Comparison of ENCODE assay signal across 35 mouse cellular contexts in the genomic region with DNA sequence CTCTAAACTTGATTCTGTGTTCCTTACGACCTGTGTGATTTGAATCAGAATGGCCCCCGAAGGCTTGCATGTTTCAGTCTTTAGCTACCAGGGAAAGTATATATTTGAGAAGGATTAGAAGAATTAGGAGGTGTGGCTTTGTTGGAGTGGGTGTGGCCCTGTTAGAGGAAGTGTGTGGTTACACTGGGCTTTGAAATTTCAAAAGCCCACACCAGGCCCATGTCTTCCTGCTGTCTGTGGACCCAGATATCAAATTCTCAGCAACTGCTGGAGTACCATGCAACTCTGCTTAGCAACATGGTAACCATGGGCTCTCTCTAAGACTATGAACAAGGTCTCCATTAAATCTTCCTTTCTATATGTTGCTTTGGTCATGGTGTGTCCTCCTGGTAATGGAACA. TPM values are rescaled to one million over a fixed set of nuclear protein-coding genes. Genes with fewer than 3 reads are reported as not detected.
A peak's percentile ranks its signal among the peaks of the same experiment; 100 is the strongest.
DNase-seq lines count a peak whose midpoint lies in the region; ATAC-seq and TF ChIP-seq lines count a peak whose summit lies in the region.
"Had no signal": no experiment of that assay in that cellular context is flagged by ENCODE, and none has a peak within 500 bp of the region (broad histone marks: within the 10 kb centered on the region; RNA-seq: fewer than 3 reads in every experiment).

No protein-coding gene starts in this region.

- DNase-seq in 416B (ENCODE audit: low read depth) = peak; percentile 78
- peak; percentile 15 for DNase-seq in CH12.LX (ENCODE audit: extremely low read depth)
- DNase-seq in adrenal gland, adult (ENCODE audit: inconsistent age in 2 of 2, low spot score in 1 of 2) = no peak
- no peak for DNase-seq in cerebellum, adult 18-20 months
- DNase-seq: adrenal gland, postnatal 10 days; cerebellum, adult 9-10 months; forebrain, postnatal 0 days; gastrocnemius, postnatal 10 days; kidney, adult 2 months; layer of hippocampus, adult 9-11 months; liver; lung, adult 2 months; lung, postnatal 14 days; midbrain, embryonic 14.5 days; right cerebral cortex, postnatal 25 days; thymus, adult 2 months; thymus, postnatal 36 days had no signal

- H3K27me3 ChIP-seq in CH12.LX (replicated peaks) = no peaks in the 10 kb centered on the region
- H3K27me3 ChIP-seq in kidney, embryonic 15.5 days = no peaks in the 10 kb centered on the region
- no peaks in the 10 kb centered on the region for H3K27me3 ChIP-seq in forebrain, embryonic 12.5 days
- H3K27me3 ChIP-seq: embryonic facial prominence, embryonic 13.5 days; heart, embryonic 15.5 days; hindbrain, embryonic 12.5 days; intestine, embryonic 15.5 days had no signal

- no peak for TF ChIP-seq CTCF in CH12.LX (conservative IDR thresholded peaks at IDR 0.05 in 1 of 2, IDR thresholded peaks at IDR 0.05 in 1 of 2; ENCODE audit: low read depth in 2 of 2, low read length in 2 of 2)

- peak; percentile 43 for ATAC-seq in activated CD4-positive, CD25-positive, alpha-beta regulatory T cell, adult 4 months
- ATAC-seq in megakaryocyte progenitor cell, adult 5-6 weeks (replicated peaks; ENCODE audit: poor library complexity) = peak; percentile 90
- ATAC-seq in kidney, embryonic 15.5 days (replicated peaks; ENCODE audit: low FRiP score) = no peak
- no peak for ATAC-seq in forebrain, embryonic 12.5 days (ENCODE audit: low FRiP score)
- ATAC-seq: forebrain, postnatal 0 days; hindbrain, postnatal 0 days; intestine, embryonic 15.5 days had no signal

- no peak for TF ChIP-seq POLR2A in CH12.LX (IDR thresholded peaks at IDR 0.05; ENCODE audit: low read depth, low read length)

- H3K36me3 ChIP-seq in CH12.LX (replicated peaks in 1 of 2; ENCODE audit: control insufficient read depth in 1 of 2, insufficient read depth in 1 of 2, low read length in 1 of 2) = no peaks in the 10 kb centered on the region
- no peaks in the 10 kb centered on the region for H3K36me3 ChIP-seq in kidney, embryonic 15.5 days
- no peaks in the 10 kb centered on the region for H3K36me3 ChIP-seq in forebrain, embryonic 12.5 days (replicated peaks)
- H3K36me3 ChIP-seq: embryonic facial prominence, embryonic 13.5 days; forebrain, embryonic 10.5 days; heart, embryonic 15.5 days; hindbrain, embryonic 12.5 days; intestine, embryonic 15.5 days had no signal

- no peaks in the 10 kb centered on the region for H3K79me2 ChIP-seq in CH12.LX (replicated peaks; ENCODE audit: control insufficient read depth, extremely low read depth, insufficient read depth, poor library complexity, severe bottlenecking)

- no peak overlapping the region for H3K4me3 ChIP-seq in CH12.LX (replicated peaks in 1 of 3; ENCODE audit: low read depth in 2 of 3, low read length in 2 of 3, poor library complexity in 1 of 3)
- H3K4me3 ChIP-seq in kidney, embryonic 15.5 days (replicated peaks) = no peak overlapping the region
- no peak overlapping the region for H3K4me3 ChIP-seq in forebrain, embryonic 12.5 days (replicated peaks)
- H3K4me3 ChIP-seq: embryonic facial prominence, embryonic 13.5 days; forebrain, embryonic 10.5 days; heart, embryonic 10.5 days; heart, embryonic 15.5 days; hindbrain, embryonic 12.5 days; intestine, embryonic 15.5 days had no signal

- H3K9ac ChIP-seq in CH12.LX (ENCODE audit: insufficient read depth, low read depth) = no peak overlapping the region
- H3K9ac ChIP-seq in kidney, embryonic 15.5 days = no peak overlapping the region
- no peak overlapping the region for H3K9ac ChIP-seq in forebrain, embryonic 12.5 days
- H3K9ac ChIP-seq: embryonic facial prominence, embryonic 13.5 days; forebrain, postnatal 0 days; heart, embryonic 15.5 days; hindbrain, embryonic 12.5 days; intestine, embryonic 15.5 days; liver, embryonic 14.5 days had no signal

- in situ Hi-C loops in CH12.LX (cut with MboI; ENCODE audit: low pct_ligation_motif_present, low pct_unique_long_range_greater_than_20kb, low sequenced_read_pairs) = loop anchor here (25.0 kb wide), 1 partner anchor 659 kb away; no protein-coding TSS in a partner anchor

- H3K4me2 ChIP-seq in CH12.LX (ENCODE audit: insufficient read depth, low read depth, poor library complexity, severe bottlenecking) = no peak overlapping the region
- H3K4me2 ChIP-seq in kidney, embryonic 15.5 days = no peak overlapping the region
- H3K4me2 ChIP-seq in forebrain, embryonic 12.5 days = no peak overlapping the region
- H3K4me2 ChIP-seq: embryonic facial prominence, embryonic 13.5 days; heart, embryonic 15.5 days; hindbrain, embryonic 12.5 days; intestine, embryonic 15.5 days had no signal

- H3K4me1 ChIP-seq in CH12.LX (ENCODE audit: control insufficient read depth in 1 of 2, insufficient read depth in 2 of 2) = peaks cover 0 to 1% of the 10 kb centered on the region in 2 experiments; a peak in 1 of 4 replicates
- H3K4me1 ChIP-seq in kidney, embryonic 15.5 days = no peaks in the 10 kb centered on the region
- no peaks in the 10 kb centered on the region for H3K4me1 ChIP-seq in forebrain, embryonic 12.5 days
- H3K4me1 ChIP-seq: embryonic facial prominence, embryonic 13.5 days; forebrain, embryonic 10.5 days; heart, embryonic 10.5 days; hindbrain, embryonic 12.5 days; intestine, embryonic 15.5 days had no signal

- WGBS in kidney, embryonic 15.5 days = 83% methylated on average over 2 of the region's 2 CpGs
- 89% methylated on average over 2 of the region's 2 CpGs for WGBS in forebrain, embryonic 12.5 days

- H3K9me3 ChIP-seq in CH12.LX (replicated peaks; ENCODE audit: low read length) = no peaks in the 10 kb centered on the region
- no peaks in the 10 kb centered on the region for H3K9me3 ChIP-seq in kidney, embryonic 15.5 days (replicated peaks)
- no peaks in the 10 kb centered on the region for H3K9me3 ChIP-seq in forebrain, embryonic 12.5 days
- H3K9me3 ChIP-seq: embryonic facial prominence, embryonic 13.5 days; forebrain, embryonic 10.5 days; heart, embryonic 10.5 days; heart, embryonic 15.5 days; hindbrain, embryonic 12.5 days; intestine, embryonic 15.5 days had no signal

- no peak overlapping the region for H3K27ac ChIP-seq in CH12.LX (ENCODE audit: insufficient read depth, low read depth)
- H3K27ac ChIP-seq in kidney, embryonic 15.5 days = no peak overlapping the region
- H3K27ac ChIP-seq in forebrain, embryonic 12.5 days = no peak overlapping the region
- H3K27ac ChIP-seq: embryonic facial prominence, embryonic 13.5 days; forebrain, embryonic 10.5 days; heart, embryonic 10.5 days; heart, embryonic 15.5 days; hindbrain, embryonic 12.5 days; hindbrain, postnatal 0 days; intestine, embryonic 15.5 days; kidney, postnatal 0 days; liver, embryonic 14.5 days; stomach, postnatal 0 days had no signal

- no peak for TF ChIP-seq RAD21 in CH12.LX (IDR thresholded peaks at IDR 0.05; ENCODE audit: low read depth, low read length)

- TF ChIP-seq EP300 in CH12.LX (IDR thresholded peaks at IDR 0.05; ENCODE audit: low read length) = no peak

- dilution Hi-C loops in CH12.LX (cut with MboI; ENCODE audit: extremely low pct_ligation_motif_present, extremely low pct_unique_long_range_greater_than_20kb, low sequenced_read_pairs) = no loop called here

TF ChIP-seq in CH12.LX, 34 proteins besides CTCF, POLR2A, EP300 and RAD21:
- TF ChIP-seq ZNF384 (IDR thresholded peaks at IDR 0.05; ENCODE audit: low read depth, low read length) (no peak), CHD2 (IDR thresholded peaks at IDR 0.05; ENCODE audit: low read length) (no peak), BHLHE40 (IDR thresholded peaks at IDR 0.05; ENCODE audit: low read depth, low read length) (no peak), ELF1 (IDR thresholded peaks at IDR 0.05; ENCODE audit: low read depth, low read length) (no peak)

RNA-seq across cellular contexts. Expression of gene Lsmem1, which starts 27.7 kb away (rescaled TPM):
- total RNA-seq in CH12.LX (2012; rRNA removed) (not detected in 2 replicates), CH12.LX (2014; rRNA removed) (not detected in 2 replicates)
- not detected in 2 replicates for polyA plus RNA-seq in CH12.LX (2012; ENCODE audit: insufficient read length, low read depth)
- polyA plus RNA-seq in activated CD4-positive, CD25-positive, alpha-beta regulatory T cell, adult 4 months (2017; shearing (Covaris generic)) = under 1 TPM in 1 of 2 experiments, not detected in 1; 0.63 TPM
- total RNA-seq in megakaryocyte progenitor cell, adult 5-6 weeks (2015) = not detected in 2 replicates
- 0.24 and 0.54 TPM in 2 replicates for total RNA-seq in megakaryocyte progenitor cell, adult 5-6 weeks (2017)
- polyA plus RNA-seq in kidney, embryonic 15.5 days (2015; fragmentation: Nextera tagmentation; extraction: Ambion mirVana) = 0.17 and 0.24 TPM in 2 replicates
- polyA plus RNA-seq in forebrain, embryonic 12.5 days (2016; fragmentation: Nextera tagmentation; extraction: Ambion mirVana) = 0.20 TPM in 1 of 2 replicates, not detected in the other
- total RNA-seq: hindbrain, postnatal 0 days had no signal
- polyA plus RNA-seq: embryonic facial prominence, embryonic 13.5 days; forebrain, embryonic 10.5 days; gonadal fat pad, adult 2 months; hindbrain, embryonic 12.5 days; intestine, embryonic 15.5 days; large intestine, adult 2 months; limb, embryonic 11.5 days; midbrain, embryonic 14.5 days; stomach, postnatal 0 days had no signal

RNA-seq across cellular contexts. Expression of gene Scin, which starts 37.6 kb away (rescaled TPM):
- 0.04 TPM in 1 of 2 replicates, not detected in the other for total RNA-seq in CH12.LX (2012; rRNA removed)
- not detected in 2 replicates for total RNA-seq in CH12.LX (2014; rRNA removed)
- polyA plus RNA-seq in CH12.LX (2012; ENCODE audit: insufficient read length, low read depth) = not detected in 2 replicates
- polyA plus RNA-seq in activated CD4-positive, CD25-positive, alpha-beta regulatory T cell, adult 4 months (2017; shearing (Covaris generic)) = 1 to 10 TPM; 1.2 to 1.6 TPM
- total RNA-seq in megakaryocyte progenitor cell, adult 5-6 weeks (2015) = 1.8 and 2.9 TPM in 2 replicates
- total RNA-seq in megakaryocyte progenitor cell, adult 5-6 weeks (2017) = 3.2 and 4.6 TPM in 2 replicates
- 14.9 and 19.9 TPM in 2 replicates for polyA plus RNA-seq in kidney, embryonic 15.5 days (2015; fragmentation: Nextera tagmentation; extraction: Ambion mirVana)
- 0.36 TPM in 1 of 2 replicates, not detected in the other for polyA plus RNA-seq in forebrain, embryonic 12.5 days (2016; fragmentation: Nextera tagmentation; extraction: Ambion mirVana)
- total RNA-seq: hindbrain, postnatal 0 days; neutrophil, adult 5-6 weeks had no signal
- polyA plus RNA-seq: forebrain, embryonic 10.5 days had no signal

Comparison
In these comparisons a context has a peak if more than half of its experiments do, and no peak if none do; other contexts are left out.
1. DNase-seq: peak in 416B (single experiment) and CH12.LX (single experiment); none in adrenal gland, adult (0 of 2) and cerebellum, adult 18-20 months (0 of 2).
2. ATAC-seq: peak in activated CD4-positive, CD25-positive, alpha-beta regulatory T cell, adult 4 months (single experiment) and megakaryocyte progenitor cell, adult 5-6 weeks (single experiment); none in kidney, embryonic 15.5 days (single experiment) and forebrain, embryonic 12.5 days (single experiment).